Mouse (Mus musculus): ENCODE measurements at regions not wholly inside any gene's neighbourhood (a gene's known extent, or its start where the extent isn't known, plus 50 kb on each side); places are given as distances from the start of the nearest gene placed in this dataset.

DNA sequence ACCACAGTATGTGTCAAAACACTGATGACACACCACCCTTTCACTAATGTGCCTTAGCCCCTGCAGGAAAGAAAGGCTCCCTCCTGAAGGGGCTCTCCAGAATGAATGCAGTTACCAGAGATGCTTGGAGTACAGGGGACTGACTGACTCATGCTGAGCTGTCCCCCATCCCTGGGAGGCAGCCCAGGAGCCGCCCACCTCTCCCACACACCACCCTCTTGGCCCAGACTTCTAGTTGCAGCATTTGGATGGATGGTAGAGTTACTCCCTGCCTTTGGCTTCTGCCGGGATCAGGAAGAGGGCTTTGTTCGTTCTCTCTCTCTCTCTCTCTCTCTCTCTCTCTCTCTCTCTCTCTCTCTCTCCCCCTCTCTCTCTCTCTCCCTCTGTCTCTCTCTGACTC, 53.4 kb upstream of the Jun start:
- no peak overlapping the region for H3K27ac ChIP-seq
- peak overlapping the region; percentile 30; the same call in 1 of the 2 replicates for H3K4me2 ChIP-seq
- no peak overlapping the region for H3K4me3 ChIP-seq (replicated peaks)

GRCm38 (mm10) chr4:95105926-95106622, 54.1 kb upstream of the Jun start:
- no peak; the same call in 1 of the 2 replicates for ATAC-seq (ENCODE audit: insufficient read depth, low FRiP score, low read depth)
- peak overlapping the region; percentile 30 for H3K4me2 ChIP-seq
- peaks cover 13% of the 10 kb centered on the region for H3K4me1 ChIP-seq
- no peaks in the 10 kb centered on the region for H3K9me3 ChIP-seq
- no peak overlapping the region for H3K9ac ChIP-seq
- H3K27ac ChIP-seq = peak overlapping the region; percentile 55
- H3K4me3 ChIP-seq (replicated peaks) = no peak overlapping the region
- H3K36me3 ChIP-seq = no peaks in the 10 kb centered on the region
- no peaks in the 10 kb centered on the region for H3K27me3 ChIP-seq (replicated peaks)
- 36% methylated on average over 16 of the region's 16 CpGs for WGBS

More for the DNA sequence above, 53.4 kb upstream of the Jun start:
- Histone ChIP-seq H3K4me1 (peaks cover 13% of the 10 kb centered on the region), H3K9ac (no peak overlapping the region), H3K27me3 (replicated peaks) (no peaks in the 10 kb centered on the region), H3K9me3 (no peaks in the 10 kb centered on the region), H3K36me3 (no peaks in the 10 kb centered on the region)
- 29% methylated on average over 3 of the region's 3 CpGs for WGBS
- ATAC-seq (ENCODE audit: insufficient read depth, low FRiP score, low read depth) = peak; percentile 56; the same call in 1 of the 2 replicates

GRCm38 (mm10) chr4:95106881-95107665, 55.1 kb upstream of the Jun start:
- H3K36me3 ChIP-seq = no peaks in the 10 kb centered on the region
- no peak overlapping the region for H3K9ac ChIP-seq
- H3K27ac ChIP-seq = no peak overlapping the region
- 75% methylated on average over 10 of the region's 10 CpGs for WGBS
- H3K4me3 ChIP-seq (replicated peaks) = no peak overlapping the region
- H3K4me2 ChIP-seq = no peak overlapping the region
- ATAC-seq (ENCODE audit: insufficient read depth, low FRiP score, low read depth) = no peak
- H3K9me3 ChIP-seq = no peaks in the 10 kb centered on the region
- H3K27me3 ChIP-seq (replicated peaks) = no peaks in the 10 kb centered on the region
- H3K4me1 ChIP-seq = peaks cover 13% of the 10 kb centered on the region

- Histone ChIP-seq H3K4me2 (no peak overlapping the region), H3K4me1 (peaks cover 13% of the 10 kb centered on the region), H3K9me3 (no peaks in the 10 kb centered on the region), H3K4me3 (replicated peaks) (no peak overlapping the region), H3K9ac (no peak overlapping the region), H3K36me3 (no peaks in the 10 kb centered on the region), H3K27ac (no peak overlapping the region), H3K27me3 (replicated peaks) (no peaks in the 10 kb centered on the region)
- ATAC-seq (ENCODE audit: insufficient read depth, low FRiP score, low read depth) = no peak
- WGBS = 68% methylated on average over 6 of the region's 6 CpGs
These were observed 56.8 kb upstream of the Jun start for GRCm38 (mm10) chr4:95108811-95109210.

DNA sequence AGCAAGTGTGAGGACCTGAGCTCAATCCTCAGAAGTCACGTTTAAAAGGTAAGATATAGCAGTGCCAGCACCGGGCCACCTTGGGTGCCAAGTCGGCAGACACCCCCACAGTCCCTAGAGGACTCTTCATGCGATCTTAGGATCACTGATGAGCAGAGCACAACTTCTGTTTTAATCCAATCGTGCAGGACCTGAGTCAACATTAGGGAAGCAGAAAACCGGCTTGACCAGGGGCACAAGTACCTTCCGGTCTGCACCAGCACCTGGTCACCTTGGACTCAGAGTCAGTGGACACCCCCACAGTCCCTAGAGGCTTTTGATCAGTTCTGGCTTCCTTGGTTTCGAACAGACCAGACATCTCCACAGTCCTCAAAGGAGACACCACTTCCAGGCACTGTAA, 58.8 kb upstream of the Jun start:
- 84% methylated on average over 8 of the region's 8 CpGs for WGBS
- no peak overlapping the region for H3K4me3 ChIP-seq (replicated peaks)
- no peaks in the 10 kb centered on the region for H3K36me3 ChIP-seq
- H3K9me3 ChIP-seq = no peaks in the 10 kb centered on the region
- H3K4me2 ChIP-seq = no peak overlapping the region
- no peak overlapping the region for H3K9ac ChIP-seq
- H3K4me1 ChIP-seq = peaks cover 9% of the 10 kb centered on the region; the same call in 1 of the 2 replicates
- no peak for ATAC-seq (ENCODE audit: insufficient read depth, low FRiP score, low read depth)
- H3K27me3 ChIP-seq (replicated peaks) = no peaks in the 10 kb centered on the region
- no peak overlapping the region for H3K27ac ChIP-seq

GRCm38 (mm10) chr4:95117158-95117681, 65.2 kb upstream of the Jun start:
- Histone ChIP-seq H3K36me3 (no peaks in the 10 kb centered on the region), H3K27me3 (replicated peaks) (no peaks in the 10 kb centered on the region)
- 45% methylated on average over 5 of the region's 5 CpGs for WGBS

DNA sequence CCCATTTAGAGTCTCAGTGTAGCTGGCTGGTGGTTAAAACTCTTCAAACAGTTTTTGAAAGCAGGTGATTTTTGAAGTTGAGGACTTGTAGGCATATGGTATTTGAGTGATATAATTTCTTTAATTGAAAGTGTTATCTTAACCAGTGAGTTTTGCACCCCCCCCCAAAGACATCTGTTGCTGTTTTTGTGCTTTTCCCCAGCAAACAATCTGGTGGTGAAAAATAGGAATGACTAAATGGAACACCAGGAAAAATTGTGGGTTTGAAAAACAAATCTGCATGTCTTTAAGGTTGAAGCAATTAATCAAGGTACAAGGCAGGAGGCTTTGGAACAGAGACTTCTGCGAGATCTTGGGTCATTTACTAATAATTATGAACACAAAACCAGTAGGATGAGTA, 68.9 kb upstream of the Jun start:
- H3K9me3 ChIP-seq = no peaks in the 10 kb centered on the region
- no peak overlapping the region for H3K4me2 ChIP-seq
- H3K4me1 ChIP-seq = no peaks in the 10 kb centered on the region
- 74% methylated on average over 1 of the region's 1 CpGs for WGBS
- H3K36me3 ChIP-seq = no peaks in the 10 kb centered on the region
- H3K27me3 ChIP-seq (replicated peaks) = no peaks in the 10 kb centered on the region
- H3K4me3 ChIP-seq (replicated peaks) = no peak overlapping the region
- no peak overlapping the region for H3K27ac ChIP-seq
- ATAC-seq (ENCODE audit: insufficient read depth, low FRiP score, low read depth) = no peak
- H3K9ac ChIP-seq = no peak overlapping the region

More at GRCm38 (mm10) chr4:95117158-95117681, 65.2 kb upstream of the Jun start:
- no peaks in the 10 kb centered on the region for H3K4me1 ChIP-seq
- H3K4me3 ChIP-seq (replicated peaks) = no peak overlapping the region
- no peak overlapping the region for H3K4me2 ChIP-seq
- H3K27ac ChIP-seq = no peak overlapping the region
- no peaks in the 10 kb centered on the region for H3K9me3 ChIP-seq
- H3K9ac ChIP-seq = no peak overlapping the region
- ATAC-seq (ENCODE audit: insufficient read depth, low FRiP score, low read depth) = no peak; the same call in 1 of the 2 replicates

DNA sequence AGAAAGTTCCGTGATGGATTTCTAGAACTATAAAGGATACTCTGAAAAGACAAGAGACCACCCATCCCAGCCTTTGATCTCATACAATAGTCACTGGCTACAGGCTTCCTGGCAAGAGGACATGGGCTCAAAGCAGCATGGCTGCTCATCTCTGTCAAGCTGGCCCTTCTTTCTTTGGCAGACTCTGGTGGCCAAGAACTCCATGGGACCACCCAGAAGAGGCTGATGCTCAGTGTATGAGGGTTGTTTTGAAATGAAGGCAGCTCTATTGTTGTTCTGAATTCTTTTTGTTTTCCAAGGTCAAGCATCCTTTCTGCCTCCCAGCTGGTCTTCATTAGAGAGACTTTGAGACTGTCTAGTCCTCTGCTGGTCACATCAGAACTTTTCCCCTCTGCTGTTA, 73.3 kb upstream of the Jun start:
- no peak overlapping the region for H3K4me2 ChIP-seq
- H3K27ac ChIP-seq = no peak overlapping the region
- H3K4me3 ChIP-seq (replicated peaks) = no peak overlapping the region
- H3K27me3 ChIP-seq (replicated peaks) = no peaks in the 10 kb centered on the region
- H3K4me1 ChIP-seq = no peaks in the 10 kb centered on the region
- no peaks in the 10 kb centered on the region for H3K9me3 ChIP-seq
- WGBS = 87% methylated on average over 1 of the region's 1 CpGs
- no peak overlapping the region for H3K9ac ChIP-seq
- no peaks in the 10 kb centered on the region for H3K36me3 ChIP-seq
- no peak for ATAC-seq (ENCODE audit: insufficient read depth, low FRiP score, low read depth)

DNA sequence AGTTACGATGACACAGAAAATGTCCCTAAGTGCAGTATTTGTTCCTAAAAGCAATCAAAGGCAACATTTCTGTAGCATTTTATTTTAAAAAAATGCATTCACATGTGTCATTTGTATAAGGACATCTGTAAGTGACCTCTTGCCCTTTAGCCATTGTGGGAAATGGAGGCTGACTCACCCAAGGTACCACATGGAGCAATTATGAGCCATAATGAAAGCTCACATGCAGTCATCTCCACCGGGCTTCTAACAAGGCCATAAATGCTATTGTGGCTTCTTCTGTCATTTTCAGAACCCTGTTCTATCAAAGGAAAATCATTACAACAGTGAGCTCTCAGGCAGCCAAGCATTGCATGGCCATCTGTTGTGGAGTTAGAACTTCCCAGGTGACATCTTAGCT, 75.9 kb upstream of the Jun start:
- no peaks in the 10 kb centered on the region for H3K4me1 ChIP-seq
- WGBS = 85% methylated on average over 2 of the region's 2 CpGs
- H3K9ac ChIP-seq = no peak overlapping the region

DNA sequence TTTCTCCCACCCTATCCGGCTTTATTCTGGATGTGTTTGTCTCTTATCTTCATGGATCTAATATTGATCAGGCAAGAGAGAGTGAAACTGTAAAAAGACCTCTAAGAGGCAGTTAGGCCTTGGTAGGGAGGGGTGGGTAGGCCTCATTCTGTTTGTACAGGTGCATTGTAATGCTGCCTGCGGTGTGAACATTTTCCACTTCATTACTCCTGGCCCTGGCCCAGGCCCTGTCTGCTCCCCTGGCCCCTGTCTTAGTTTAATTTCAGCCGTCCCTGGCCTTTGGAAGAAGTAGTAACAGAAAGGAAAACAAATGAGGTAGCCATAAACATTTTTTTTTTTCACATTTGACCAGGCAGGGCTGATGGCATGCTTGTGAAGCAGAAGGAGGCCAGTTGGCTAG, 81.8 kb upstream of the Jun start:
- no peak overlapping the region for H3K4me3 ChIP-seq (replicated peaks)
- H3K4me1 ChIP-seq = peaks cover 7% of the 10 kb centered on the region; the same call in 1 of the 2 replicates
- H3K27ac ChIP-seq = peak overlapping the region; percentile 62
- no peak overlapping the region for H3K4me2 ChIP-seq
- 28% methylated on average over 3 of the region's 3 CpGs for WGBS
- no peaks in the 10 kb centered on the region for H3K9me3 ChIP-seq
- no peaks in the 10 kb centered on the region for H3K27me3 ChIP-seq (replicated peaks)
- H3K36me3 ChIP-seq = no peaks in the 10 kb centered on the region
- ATAC-seq (ENCODE audit: insufficient read depth, low FRiP score, low read depth) = peak; percentile 88
- H3K9ac ChIP-seq = no peak overlapping the region

More for the DNA sequence above, 75.9 kb upstream of the Jun start:
- H3K4me3 ChIP-seq (replicated peaks) = no peak overlapping the region
- H3K27me3 ChIP-seq (replicated peaks) = no peaks in the 10 kb centered on the region
- H3K36me3 ChIP-seq = no peaks in the 10 kb centered on the region
- H3K4me2 ChIP-seq = no peak overlapping the region
- H3K27ac ChIP-seq = no peak overlapping the region
- ATAC-seq (ENCODE audit: insufficient read depth, low FRiP score, low read depth) = no peak
- no peaks in the 10 kb centered on the region for H3K9me3 ChIP-seq

GRCm38 (mm10) chr4:95134611-95135010, 82.6 kb upstream of the Jun start:
- 37% methylated on average over 5 of the region's 5 CpGs for WGBS
- no peak overlapping the region for H3K27ac ChIP-seq
- no peak for ATAC-seq (ENCODE audit: insufficient read depth, low FRiP score, low read depth)

More at GRCm38 (mm10) chr4:95134611-95135010, 82.6 kb upstream of the Jun start:
- H3K4me2 ChIP-seq = no peak overlapping the region
- H3K4me1 ChIP-seq = peaks cover 7% of the 10 kb centered on the region; the same call in 1 of the 2 replicates
- no peaks in the 10 kb centered on the region for H3K27me3 ChIP-seq (replicated peaks)
- H3K36me3 ChIP-seq = no peaks in the 10 kb centered on the region
- H3K9ac ChIP-seq = no peak overlapping the region
- no peak overlapping the region for H3K4me3 ChIP-seq (replicated peaks)
- no peaks in the 10 kb centered on the region for H3K9me3 ChIP-seq

All from stomach, embryonic 15.5 days (tissue).